Mouse (Mus musculus) neutrophil, adult 5-6 weeks (primary cell): Measurements from ENCODE around the gene Pcf11. TPM values are rescaled to one million over a fixed set of nuclear protein-coding genes. Genes with fewer than 3 reads are reported as not detected.

Experiments
- ATAC-seq: fragments of 151-379, 151-347 bp; 2 replicates; pipeline ENCODE4 v1.8.0; 2017; ENCODE audit warnings: mild to moderate bottlenecking, moderate TSS enrichment; ENCODE audit not compliant: insufficient number of reproducible peaks, poor library complexity, low FRiP score, severe bottlenecking; ENCODE audit errors: extremely low read depth
- total RNA-seq: library from RNA; stranded (forward); fragments of 200-1000 nt; gene quantifications from 2 replicates; pipeline ENCODE4 v1.2.3, GENCODE M21; 2017

Gene Pcf11
- 219 and 235 TPM in 2 replicates for total RNA-seq

GRCm38 (mm10) chr7:92669507-92670471 lies at the start of gene Pcf11:
TSS of gene Pcf11 (minus strand) at chr7:92669934.
- ATAC-seq: peak; percentile 92

- no peak for ATAC-seq
These were observed 45.3 kb upstream of the Pcf11 start for GRCm38 (mm10) chr7:92715055-92715454.

- 0 out of 2 replicates have a peak, but pooled peaks have one; percentile 36 for ATAC-seq
These were observed 41.9 kb upstream of the Pcf11 start for GRCm38 (mm10) chr7:92711593-92711992.

- ATAC-seq: no peak
These were observed 39.8 kb upstream of the Pcf11 start for GRCm38 (mm10) chr7:92709573-92709972.

- no peak for ATAC-seq
These were observed 37.0 kb upstream of the Pcf11 start for GRCm38 (mm10) chr7:92706711-92707110.

GRCm38 (mm10) chr7:92705534-92705933 lies 35.8 kb upstream of the Pcf11 start:
- no peak for ATAC-seq

- ATAC-seq: no peak
These were observed 33.9 kb upstream of the Pcf11 start for GRCm38 (mm10) chr7:92703661-92704060.

- ATAC-seq: no peak
These were observed 29.0 kb upstream of the Pcf11 start for GRCm38 (mm10) chr7:92698770-92699169.

GRCm38 (mm10) chr7:92696395-92696794 lies 26.7 kb upstream of the Pcf11 start:
- ATAC-seq: no peak

- no peak for ATAC-seq
These were observed 19.4 kb upstream of the Pcf11 start for GRCm38 (mm10) chr7:92689101-92689500.

- ATAC-seq: no peak
These were observed 18.6 kb upstream of the Pcf11 start for GRCm38 (mm10) chr7:92688299-92688669.

GRCm38 (mm10) chr7:92687556-92688298 lies 18.0 kb upstream of the Pcf11 start:
- ATAC-seq: no peak

- ATAC-seq: no peak
These were observed 7.6 kb upstream of the Pcf11 start for GRCm38 (mm10) chr7:92677346-92677745.

GRCm38 (mm10) chr7:92675131-92675530 lies 5.4 kb upstream of the Pcf11 start:
- ATAC-seq: no peak

GRCm38 (mm10) chr7:92668791-92669506 lies 785 bp downstream of the Pcf11 start:
- peak; percentile 15; the same call in 1 of the 2 replicates for ATAC-seq

GRCm38 (mm10) chr7:92666274-92666820 lies 3.4 kb downstream of the Pcf11 start:
- ATAC-seq: no peak

- no peak for ATAC-seq
These were observed 11.7 kb downstream of the Pcf11 start for GRCm38 (mm10) chr7:92658050-92658449.

- ATAC-seq: no peak
These were observed 13.3 kb downstream of the Pcf11 start for GRCm38 (mm10) chr7:92656386-92656785.

GRCm38 (mm10) chr7:92653329-92653728 lies 16.4 kb downstream of the Pcf11 start:
- no peak for ATAC-seq
